8 mouse cellular contexts compared by ENCODE assay signal in genomic region chr2:13537733-13538132, GRCm38 (mm10). TPM values are rescaled to one million over a fixed set of nuclear protein-coding genes. Genes with fewer than 3 reads are reported as not detected.
DNase-seq lines count a peak whose midpoint lies in the region; ATAC-seq and TF ChIP-seq lines count a peak whose summit lies in the region.
"Had no signal": no experiment of that assay in that cellular context is flagged by ENCODE, and none has a peak within 500 bp of the region (broad histone marks: within the 10 kb centered on the region; RNA-seq: fewer than 3 reads in every experiment).

No protein-coding gene starts in this region.

- intact Hi-C loops in heart, postnatal 10 days (cut with DNase I): no loop called here

- TF ChIP-seq CTCF in lung, adult 2 months (IDR thresholded peaks at IDR 0.05; ENCODE audit: insufficient read depth, low read length): peak; percentile 39
- peak; percentile 76 for TF ChIP-seq CTCF in liver, embryonic 14.5 days (IDR thresholded peaks at IDR 0.05; ENCODE audit: low read depth)

- no peak overlapping the region for H3K4me2 ChIP-seq in liver, embryonic 14.5 days (ENCODE audit: low read depth)

- no peak overlapping the region for H3K4me3 ChIP-seq in lung, adult 2 months (replicated peaks; ENCODE audit: extremely low read depth, low read depth, low read length)
- no peak overlapping the region for H3K4me3 ChIP-seq in liver, embryonic 14.5 days (ENCODE audit: insufficient read depth in 1 of 2, low read depth in 2 of 2, low read length in 2 of 2)
- H3K4me3 ChIP-seq: left cerebral cortex, adult 2 months had no signal

- peak; percentile 55; the same call in 1 of the 2 replicates for ATAC-seq in liver, embryonic 14.5 days (ENCODE audit: insufficient read depth)

- H3K36me3 ChIP-seq in liver, embryonic 14.5 days (replicated peaks; ENCODE audit: control insufficient read depth, insufficient read depth, low read depth): no peaks in the 10 kb centered on the region

- no peaks in the 10 kb centered on the region for H3K27me3 ChIP-seq in liver, embryonic 14.5 days (ENCODE audit: control insufficient read depth, insufficient read depth, low read length)

- 30% methylated on average over 2 of the region's 2 CpGs for WGBS in lung, adult 2 months
- WGBS in liver, embryonic 14.5 days (ENCODE audit: insufficient replicate concordance): 25% methylated on average over 2 of the region's 2 CpGs

- no peaks in the 10 kb centered on the region for H3K9me3 ChIP-seq in liver, embryonic 14.5 days (ENCODE audit: control insufficient read depth, low read length)

- no peak overlapping the region for H3K27ac ChIP-seq in liver, embryonic 14.5 days
- H3K27ac ChIP-seq: left cerebral cortex, adult 2 months had no signal

- TF ChIP-seq POLR2A in lung, adult 2 months (IDR thresholded peaks at IDR 0.05; ENCODE audit: borderline replicate concordance, extremely low read depth, low read depth, low read length): no peak

- peaks cover 2% of the 10 kb centered on the region; the same call in 1 of the 2 replicates for H3K4me1 ChIP-seq in lung, adult 2 months (ENCODE audit: control insufficient read depth, insufficient read depth, low read length)
- H3K4me1 ChIP-seq in liver, embryonic 14.5 days (replicated peaks; ENCODE audit: control insufficient read depth in 2 of 2, insufficient read depth in 2 of 2, low read length in 1 of 2): peaks cover 2 to 27% of the 10 kb centered on the region in 2 experiments; a peak in 3 of 4 replicates

- H3K9ac ChIP-seq in liver, embryonic 14.5 days (replicated peaks): no peak overlapping the region

- DNase-seq in lung, adult 2 months: no peak
- no peak for DNase-seq in lung, postnatal 36 days
- peak; percentile 56 for DNase-seq in R1 (ENCODE audit: low read depth, low spot score)
- DNase-seq in liver, embryonic 14.5 days (ENCODE audit: low read depth in 3 of 3, low spot score in 3 of 3): no peak
- peak; percentile 73 for DNase-seq in thymus, postnatal 14 days
- DNase-seq in retina, embryonic 14.5 days (ENCODE audit: low spot score): no peak
- DNase-seq in heart, postnatal 10 days: no peak

- TF ChIP-seq EP300 in liver, embryonic 14.5 days (IDR thresholded peaks at IDR 0.05; ENCODE audit: low read depth): no peak

RNA-seq across cellular contexts. Expression of gene Trdmt1, which starts 6.7 kb away (rescaled TPM):
- polyA plus RNA-seq in lung, adult 2 months (2012; rRNA removed): 2.2 and 4.2 TPM in 2 replicates
- 1.9 and 2.8 TPM in 2 replicates for polyA plus RNA-seq in liver, embryonic 14.5 days (2012; rRNA removed)
- polyA plus RNA-seq in liver, embryonic 14.5 days (2014; fragmentation: Nextera tagmentation; extraction: Ambion mirVana): 5.4 and 5.5 TPM in 2 replicates
- 10 to 100 TPM in 1 of 2 experiments, 1 to 10 TPM in 1; 9.4 to 11.1 TPM for total RNA-seq in heart, postnatal 10 days (2021)

RNA-seq across cellular contexts. Expression of gene Vim, which starts 36.0 kb away (rescaled TPM):
- polyA plus RNA-seq in lung, adult 2 months (2012; rRNA removed): 1,792 and 2,353 TPM in 2 replicates
- 59.5 and 98.0 TPM in 2 replicates for polyA plus RNA-seq in liver, embryonic 14.5 days (2012; rRNA removed)
- 65.0 and 70.8 TPM in 2 replicates for polyA plus RNA-seq in liver, embryonic 14.5 days (2014; fragmentation: Nextera tagmentation; extraction: Ambion mirVana)
- total RNA-seq in heart, postnatal 10 days (2021): 100 to 1,000 TPM; 921 to 996 TPM

RNA-seq across cellular contexts. Expression of gene Cubn, which starts 46.1 kb away (rescaled TPM):
- 0.11 and 0.17 TPM in 2 replicates for polyA plus RNA-seq in lung, adult 2 months (2012; rRNA removed)
- 0.04 TPM in 2 replicates for polyA plus RNA-seq in liver, embryonic 14.5 days (2012; rRNA removed)
- 0.06 and 0.08 TPM in 2 replicates for polyA plus RNA-seq in liver, embryonic 14.5 days (2014; fragmentation: Nextera tagmentation; extraction: Ambion mirVana)
- 1 to 10 TPM; 1.6 to 1.7 TPM for total RNA-seq in heart, postnatal 10 days (2021)

Comparison
In these comparisons a context has a peak if more than half of its experiments do, and no peak if none do; other contexts are left out.
1. DNase-seq: peak in R1 (single experiment) and thymus, postnatal 14 days (single experiment); none in lung, adult 2 months (single experiment), lung, postnatal 36 days (single experiment), liver, embryonic 14.5 days (0 of 3), retina, embryonic 14.5 days (single experiment) and heart, postnatal 10 days (0 of 2).
2. RNA of gene Vim, which starts 36.0 kb away (polyA plus RNA-seq): 1,792 to 2,353 TPM in lung, adult 2 months; 59.5 to 98.0 TPM in liver, embryonic 14.5 days; every median in the first group is over 10 times any median in the second.